Mouse (Mus musculus) lung, embryonic 16.5 days (tissue): Measurements from ENCODE around the gene Olah. TPM values are rescaled to one million over a fixed set of nuclear protein-coding genes. Genes with fewer than 3 reads are reported as not detected.
A peak's percentile ranks its signal among the peaks of the same experiment; 100 is the strongest.

Experiments used
- ATAC-seq: fragments of 200-750 bp; cut with Nextera tagmentation; 2 replicates; pipeline ENCODE4 v1.8.0; 2017; ENCODE audit warnings: low read depth, mild to moderate bottlenecking, moderate library complexity
- H3K27ac ChIP-seq: fragments of 300-500 bp; sonication (generic); 2 replicates; pipeline ENCODE4 v1.5.1; 2014; ENCODE audit warnings: mild to moderate bottlenecking, control low read depth, low read length
- H3K27me3 ChIP-seq: fragments of 300-500 bp; sonication (generic); 2 replicates; pipeline ENCODE4 v1.6.1; 2014; ENCODE audit warnings: low read depth, low read length, mixed read lengths; ENCODE audit not compliant: control insufficient read depth, insufficient read depth
- H3K36me3 ChIP-seq: fragments of 300-500 bp; sonication (generic); 2 replicates; pipeline ENCODE4 v1.6.1; 2014; ENCODE audit warnings: low read length; ENCODE audit not compliant: control insufficient read depth, insufficient read depth
- H3K4me1 ChIP-seq: fragments of 300-500 bp; sonication (generic); replicated peaks from 2 replicates; pipeline ENCODE4 v1.6.1; 2014; ENCODE audit warnings: low read length, mixed read lengths; ENCODE audit not compliant: control insufficient read depth, insufficient read depth
- H3K4me2 ChIP-seq: fragments of 300-500 bp; sonication (generic); 2 replicates; pipeline ENCODE4 v1.6.1; 2014; ENCODE audit warnings: low read depth, low read length, control low read depth
- H3K4me3 ChIP-seq: fragments of 300-500 bp; sonication (generic); 2 replicates; pipeline ENCODE4 v1.5.1; 2014; ENCODE audit warnings: mild to moderate bottlenecking, low read length, control low read depth
- H3K9ac ChIP-seq: fragments of 300-500 bp; sonication (generic); 2 replicates; pipeline ENCODE4 v1.6.1; 2014; ENCODE audit warnings: low read length, control low read depth
- H3K9me3 ChIP-seq: fragments of 300-500 bp; sonication (generic); 2 replicates; pipeline ENCODE4 v1.6.1; 2016; ENCODE audit warnings: low read length; ENCODE audit not compliant: control insufficient read depth
- WGBS: fragments of 180-500 bp; shearing (Covaris S2); extraction: QIAGEN DNeasy Blood & Tissue Kit; methylation state at CpG from one replicate; pipeline ENCODE4 v1.1.7; 2014; 5-methylcytosine and 5-hydroxymethylcytosine counted together
- polyA plus RNA-seq: library from polyadenylated mRNA; unstranded; fragments of >200 nt; fragmentation: Nextera tagmentation; extraction: Ambion mirVana; gene quantifications from 2 replicates; pipeline ENCODE4 v1.2.1, GENCODE M21; 2015

The Olah gene
- polyA plus RNA-seq, 1 experiment from 2014 or later = not detected

DNA sequence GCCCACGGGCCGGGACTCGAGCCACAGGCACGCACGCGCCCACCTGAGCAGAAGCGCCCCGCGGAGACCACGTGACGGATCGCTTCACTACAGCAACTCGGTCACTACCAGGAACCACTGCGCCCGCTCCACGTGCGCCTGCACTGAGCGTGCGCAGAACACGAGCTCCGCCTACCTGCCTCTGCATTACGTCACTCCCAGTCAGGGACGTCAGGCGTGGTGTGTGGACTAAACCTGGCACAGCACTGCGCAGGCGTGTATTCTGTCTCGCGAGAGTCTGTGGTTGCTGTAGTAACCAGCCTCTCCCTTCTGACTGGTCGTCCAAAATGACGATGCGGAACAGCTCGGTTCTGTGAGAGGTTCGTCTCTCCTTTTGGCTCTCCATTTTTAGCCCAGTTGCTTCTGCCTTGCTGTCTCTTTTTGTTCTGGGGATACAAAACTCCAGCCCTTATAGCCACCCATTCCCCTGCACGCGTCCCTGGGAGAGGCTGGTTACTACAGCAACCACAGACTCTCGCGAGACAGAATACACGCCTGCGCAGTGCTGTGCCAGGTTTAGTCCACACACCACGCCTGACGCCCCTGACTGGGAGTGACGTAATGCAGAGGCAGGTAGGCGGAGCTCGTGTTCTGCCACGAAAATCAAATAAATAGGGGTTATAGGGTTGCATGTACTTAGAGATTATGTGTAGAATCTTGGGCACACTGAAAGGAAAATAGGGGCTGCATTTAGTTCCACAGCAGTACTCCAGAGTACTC lies 64.3 kb downstream of the Olah start, which contains the start of gene Rpp38:
TSS of gene Rpp38 (minus strand) at position 160 of the 759 bp plus-strand sequence.
- Histone ChIP-seq H3K9me3 (no peaks in the 10 kb centered on the region), H3K27me3 (peaks cover 4% of the 10 kb centered on the region; the same call in 1 of the 2 replicates), H3K4me3 (peak within 1 kb of the TSS; percentile 70), H3K4me1 (peaks cover 16% of the 10 kb centered on the region), H3K27ac (peak within 1 kb of the TSS; percentile 44), H3K36me3 (peaks cover 6% of the 10 kb centered on the region), H3K4me2 (peak within 1 kb of the TSS; percentile 70), H3K9ac (peak within 1 kb of the TSS; percentile 79)
- ATAC-seq = peak; percentile 98
- WGBS = under 1% methylated on average over 45 of the region's 45 CpGs

DNA sequence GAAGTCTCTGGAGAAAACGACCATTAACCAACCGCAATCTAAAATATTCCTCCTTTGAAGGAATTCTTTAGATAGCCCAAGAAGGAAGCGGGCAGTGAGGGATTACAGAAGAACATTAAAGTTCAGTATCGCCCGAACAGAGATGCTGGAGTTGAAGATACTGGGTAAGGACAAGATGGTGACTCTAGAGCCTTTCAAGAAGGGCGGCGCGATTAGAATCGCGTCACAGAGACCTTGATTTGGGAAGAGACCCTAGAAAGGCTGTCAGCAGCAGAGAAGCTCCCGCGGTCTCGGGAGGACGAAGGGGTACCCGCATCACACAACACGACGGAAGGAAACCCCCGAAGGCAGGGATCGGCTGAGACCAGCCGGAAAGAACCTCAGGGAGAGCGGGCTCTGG lies 65.0 kb downstream of the Olah start:
- Histone ChIP-seq H3K36me3 (peaks cover 8% of the 10 kb centered on the region), H3K4me3 (peak overlapping the region; percentile 70), H3K9me3 (no peaks in the 10 kb centered on the region), H3K27me3 (peaks cover 4% of the 10 kb centered on the region; the same call in 1 of the 2 replicates), H3K9ac (peak overlapping the region; percentile 79), H3K4me2 (peak overlapping the region; percentile 70), H3K27ac (peak overlapping the region; percentile 44), H3K4me1 (peaks cover 16% of the 10 kb centered on the region)
- no peak for ATAC-seq
- 1% methylated on average over 21 of the region's 21 CpGs for WGBS

DNA sequence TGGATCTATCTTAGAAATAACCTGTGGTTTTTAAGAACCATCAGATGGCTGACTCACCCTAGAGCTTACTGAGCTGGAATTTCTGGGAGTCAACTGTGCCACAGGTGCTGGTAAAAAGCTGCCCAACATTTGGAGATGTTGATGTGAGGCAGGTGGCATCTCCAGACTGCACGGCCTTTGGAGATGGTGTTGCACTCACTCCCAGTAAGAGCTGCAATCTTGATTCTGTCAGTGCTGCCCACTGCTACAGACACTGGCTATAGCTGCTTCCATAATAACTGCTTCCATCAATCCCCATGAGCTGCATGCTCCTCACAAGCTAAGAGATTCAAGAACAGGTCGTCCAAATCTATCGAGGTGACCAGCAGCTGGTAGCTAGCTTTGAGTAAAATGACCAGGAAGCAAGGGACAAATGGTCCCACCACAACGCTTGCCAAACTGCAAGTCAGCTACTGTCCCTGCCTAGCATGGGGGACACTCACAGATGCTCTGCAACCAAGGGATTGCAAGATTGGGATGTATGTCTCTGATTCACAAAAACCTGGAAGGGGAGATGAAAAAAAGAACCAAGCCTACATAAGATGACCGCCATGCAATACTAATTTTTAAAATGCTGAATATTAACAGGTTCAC lies 65.8 kb downstream of the Olah start:
- Histone ChIP-seq H3K36me3 (peaks cover 11% of the 10 kb centered on the region), H3K27ac (no peak overlapping the region), H3K9me3 (no peaks in the 10 kb centered on the region), H3K4me2 (peak overlapping the region; percentile 70), H3K9ac (peak overlapping the region; percentile 79), H3K27me3 (peaks cover 2% of the 10 kb centered on the region; the same call in 1 of the 2 replicates), H3K4me3 (peak overlapping the region; percentile 70), H3K4me1 (peaks cover 16% of the 10 kb centered on the region)
- ATAC-seq = no peak
- 74% methylated on average over 5 of the region's 5 CpGs for WGBS

DNA sequence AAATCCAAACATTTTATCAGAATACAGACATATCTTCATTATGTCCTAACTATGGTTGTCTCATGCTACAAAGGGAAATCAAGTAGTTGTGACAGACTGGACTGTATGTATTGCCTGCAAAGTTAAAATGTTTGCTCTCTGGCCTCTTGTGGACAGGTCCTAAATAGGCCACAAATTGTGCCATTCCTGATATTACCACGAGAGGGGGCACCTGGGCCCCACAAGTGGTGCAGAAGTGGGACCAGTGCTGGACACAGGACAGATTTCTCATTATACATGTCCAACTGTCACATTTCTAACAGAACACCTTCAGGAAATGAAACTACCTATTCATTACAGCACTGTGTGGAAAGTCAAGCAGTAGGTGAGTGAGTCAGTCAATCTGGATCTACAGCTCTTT lies 69.7 kb downstream of the Olah start:
- Histone ChIP-seq H3K27ac (no peak overlapping the region), H3K9me3 (no peaks in the 10 kb centered on the region), H3K4me2 (no peak overlapping the region), H3K9ac (no peak overlapping the region), H3K36me3 (peaks cover 23% of the 10 kb centered on the region), H3K4me1 (peaks cover 16% of the 10 kb centered on the region), H3K4me3 (no peak overlapping the region), H3K27me3 (no peaks in the 10 kb centered on the region)
- ATAC-seq = no peak; the same call in 1 of the 2 replicates
- WGBS = 34% methylated on average over 1 of the region's 1 CpGs

DNA sequence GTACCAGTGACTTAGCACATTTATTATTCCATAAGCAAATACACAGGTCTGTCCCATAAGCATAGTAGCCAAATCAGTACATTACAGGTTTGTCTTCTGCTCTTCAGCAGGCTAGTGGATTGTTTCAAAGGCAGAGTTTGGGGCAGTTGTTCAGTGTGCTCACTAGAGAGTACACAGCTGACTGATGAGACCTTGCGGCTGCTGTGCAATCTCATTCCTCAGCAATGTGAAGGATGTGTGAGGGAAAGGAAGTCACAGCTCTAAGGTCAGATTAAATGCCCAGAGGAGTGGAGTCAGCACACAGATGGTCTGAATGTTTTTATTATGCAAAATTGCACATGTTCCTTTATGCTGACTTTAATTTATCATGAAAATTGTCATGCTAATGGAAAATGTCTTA lies 70.5 kb downstream of the Olah start:
- peaks cover 23% of the 10 kb centered on the region for H3K36me3 ChIP-seq
- 69% methylated on average over 1 of the region's 1 CpGs for WGBS
- no peaks in the 10 kb centered on the region for H3K9me3 ChIP-seq
- no peak for ATAC-seq
- H3K4me1 ChIP-seq = peaks cover 12% of the 10 kb centered on the region
- no peak overlapping the region for H3K4me2 ChIP-seq
- no peak overlapping the region for H3K27ac ChIP-seq
- no peak overlapping the region for H3K4me3 ChIP-seq
- H3K27me3 ChIP-seq = no peaks in the 10 kb centered on the region
- H3K9ac ChIP-seq = no peak overlapping the region

DNA sequence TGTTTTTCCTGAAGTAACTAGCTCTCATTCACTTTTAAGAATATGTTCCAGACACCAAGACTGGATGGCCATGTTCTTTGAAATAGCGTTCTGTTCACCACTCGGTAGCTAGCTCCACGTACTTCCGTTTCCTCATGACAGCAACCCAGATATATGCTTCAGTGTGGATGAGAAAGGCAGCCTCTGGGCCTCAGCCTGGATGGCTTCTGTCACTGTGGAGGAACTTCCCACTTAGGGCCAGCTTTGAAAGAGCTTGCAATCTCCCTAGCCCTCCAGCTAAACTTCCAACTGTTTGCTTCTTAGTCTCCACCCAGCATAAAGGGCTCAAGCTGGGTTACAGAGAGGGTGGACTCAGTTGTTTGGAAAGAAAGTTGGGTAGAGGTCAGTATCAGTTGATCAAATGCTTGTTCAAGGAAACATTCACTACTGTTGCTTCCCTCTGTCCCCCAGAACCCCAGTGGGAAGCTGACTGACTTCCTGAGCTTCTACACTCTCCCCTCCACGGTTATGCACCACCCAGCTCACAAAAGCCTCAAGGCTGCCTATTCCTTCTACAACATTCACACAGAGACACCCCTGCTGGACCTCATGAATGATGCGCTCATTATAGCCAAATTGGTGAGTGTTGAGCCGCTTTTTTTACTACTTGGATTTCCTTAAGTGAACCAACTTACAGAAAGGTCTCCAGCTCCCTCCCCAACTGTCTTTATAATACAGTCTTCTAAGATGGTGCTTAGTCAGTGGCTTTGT lies 72.5 kb downstream of the Olah start:
- Histone ChIP-seq H3K36me3 (peaks cover 23% of the 10 kb centered on the region), H3K9ac (no peak overlapping the region)

DNA sequence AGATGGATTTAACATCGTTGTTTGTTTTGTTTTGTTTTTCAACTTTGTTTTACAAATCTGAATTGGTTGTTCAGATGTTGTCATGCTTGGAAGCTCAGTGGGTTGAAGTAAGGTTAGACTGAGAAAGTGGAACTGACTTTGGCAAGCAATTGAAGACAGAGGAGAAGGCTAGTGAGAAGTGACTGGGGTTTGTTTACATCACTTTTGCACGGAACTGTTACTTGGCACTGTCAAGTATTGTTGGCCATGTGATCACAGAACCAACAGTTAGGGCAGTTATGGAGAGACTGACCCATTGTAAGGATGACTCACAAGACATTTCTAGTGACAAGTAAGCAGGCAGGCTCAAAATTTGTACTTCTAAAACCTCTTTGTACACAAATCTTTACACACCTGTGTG lies 73.9 kb downstream of the Olah start:
- Histone ChIP-seq H3K27me3 (no peaks in the 10 kb centered on the region), H3K4me2 (no peak overlapping the region), H3K9me3 (no peaks in the 10 kb centered on the region), H3K4me1 (no peaks in the 10 kb centered on the region), H3K27ac (no peak overlapping the region), H3K36me3 (peaks cover 20% of the 10 kb centered on the region), H3K4me3 (no peak overlapping the region), H3K9ac (no peak overlapping the region)
- WGBS = 54% methylated on average over 2 of the region's 2 CpGs
- no peak for ATAC-seq

More for the DNA sequence above, 72.5 kb downstream of the Olah start:
- Histone ChIP-seq H3K4me2 (no peak overlapping the region), H3K27me3 (no peaks in the 10 kb centered on the region), H3K27ac (no peak overlapping the region), H3K4me3 (no peak overlapping the region), H3K9me3 (no peaks in the 10 kb centered on the region), H3K4me1 (no peaks in the 10 kb centered on the region)
- ATAC-seq = no peak
- WGBS = 91% methylated on average over 7 of the region's 7 CpGs

DNA sequence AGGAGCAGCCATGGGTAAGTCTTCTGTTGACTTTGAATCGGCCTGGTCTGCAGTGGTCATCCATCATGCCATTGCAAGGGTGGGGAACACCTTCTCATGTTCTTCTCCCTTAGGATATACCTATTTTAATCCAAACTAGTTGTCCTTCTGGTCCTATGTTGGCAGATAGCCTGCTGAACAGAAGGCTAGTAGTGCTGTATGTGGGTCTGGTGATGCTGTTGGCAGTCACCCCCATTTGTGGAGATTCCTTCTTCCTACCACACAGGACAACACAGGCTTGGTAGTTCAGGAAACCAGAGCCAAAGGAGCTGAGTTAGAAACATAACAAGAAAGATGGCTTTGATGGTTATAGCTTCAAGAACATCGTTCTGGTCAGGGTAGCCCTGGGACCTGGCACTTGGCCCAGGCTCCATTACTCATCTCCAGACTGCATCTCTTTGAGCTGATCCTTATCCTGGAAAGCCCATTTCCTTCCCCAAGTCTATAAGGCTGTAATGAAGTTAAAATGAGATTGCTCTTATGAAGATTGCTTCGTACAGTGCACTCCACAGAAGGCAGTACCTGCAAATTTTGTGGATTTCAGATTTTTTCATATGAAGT lies 91.5 kb downstream of the Olah start:
- Histone ChIP-seq H3K4me2 (no peak overlapping the region), H3K27ac (no peak overlapping the region), H3K36me3 (peaks cover 4% of the 10 kb centered on the region), H3K9ac (no peak overlapping the region), H3K9me3 (no peaks in the 10 kb centered on the region), H3K4me1 (no peaks in the 10 kb centered on the region), H3K27me3 (no peaks in the 10 kb centered on the region), H3K4me3 (no peak overlapping the region)
- ATAC-seq = no peak
- 49% methylated on average over 3 of the region's 3 CpGs for WGBS
